ENCODE assay signal across 8 mouse cellular contexts in genomic region chr16:11526104-11526786, GRCm38 (mm10).
A peak's percentile ranks its signal among the peaks of the same experiment; 100 is the strongest.
DNase-seq lines count a peak whose midpoint lies in the region; ATAC-seq and TF ChIP-seq lines count a peak whose summit lies in the region.

No protein-coding gene starts in this region.

- intact Hi-C loops in left cerebral cortex, postnatal 4 days (cut with DNase I): no loop called here

- H3K4me1 ChIP-seq in olfactory bulb, adult 2 months (ENCODE audit: control insufficient read depth, insufficient read depth, low read length): peaks cover 28% of the 10 kb centered on the region

- 68% methylated on average over 10 of the region's 10 CpGs for WGBS in olfactory bulb, adult 2 months

- no peak for DNase-seq in cerebellum, postnatal 4 days (ENCODE audit: low spot score in 2 of 2)
- peak; percentile 13 for DNase-seq in left cerebral cortex, postnatal 4 days
- DNase-seq in left cerebral cortex, adult 11 months (ENCODE audit: low spot score): no peak
- DNase-seq in retina, postnatal 1 day: no peak
- DNase-seq in heart, adult 8-10 months (ENCODE audit: low spot score): no peak

- peak overlapping the region; percentile 47; the same call in 1 of the 2 replicates for H3K27ac ChIP-seq in olfactory bulb, adult 2 months (ENCODE audit: insufficient read depth, low read depth, low read length)

- TF ChIP-seq CTCF in olfactory bulb, adult 2 months (IDR thresholded peaks at IDR 0.05; ENCODE audit: insufficient read depth, low read depth, low read length): no peak

- ATAC-seq in cerebellum, adult (ENCODE audit: insufficient number of reproducible peaks, low FRiP score, low TSS enrichment): peak; percentile 60
- ATAC-seq in granulocyte monocyte progenitor cell, adult 5-6 weeks (replicated peaks; ENCODE audit: poor library complexity, severe bottlenecking): peak; percentile 52

- TF ChIP-seq POLR2A in olfactory bulb, adult 2 months (IDR thresholded peaks at IDR 0.05; ENCODE audit: insufficient read depth, low read depth, low read length): no peak

- H3K4me3 ChIP-seq in olfactory bulb, adult 2 months (ENCODE audit: insufficient read depth, low read depth, low read length): no peak overlapping the region
